Mouse (Mus musculus) WW6 (cell line): ENCODE measurements around the gene Dis3l.
"Not testable (repeated sequence)": the region's sequence is repeated elsewhere in the genome, so short reads cannot be mapped to it uniquely, and the experiment has no call there.

Experiments used
- DNase-seq: peaks from one replicate; pipeline ENCODE4 v3.0.0-alpha.2; 2013; ENCODE audit warnings: low read depth, low spot score

Dis3l gene

DNA sequence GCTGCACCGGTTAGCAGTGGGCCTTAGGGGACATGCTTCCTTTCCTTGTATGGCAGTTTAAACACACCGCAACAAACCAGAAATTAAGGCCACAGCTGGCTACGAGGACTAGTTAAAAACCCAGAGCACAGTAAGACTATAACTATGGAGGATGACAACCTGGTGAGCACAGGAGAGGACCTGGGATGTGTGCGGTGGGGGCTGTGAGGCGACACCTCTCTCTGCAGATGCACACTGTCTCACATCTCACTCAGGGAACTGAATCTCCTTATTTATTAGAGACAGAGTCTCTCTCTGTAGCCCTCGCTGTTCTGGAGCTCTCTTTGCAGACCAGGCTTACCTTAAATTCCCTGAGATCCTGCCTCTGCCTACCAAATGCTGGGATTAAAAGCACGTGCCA lies 17.1 kb downstream of the Dis3l start:
- no peak for DNase-seq

- no peak for DNase-seq
Measured at GRCm38 (mm10) chr9:64316986-64317385, 24.1 kb downstream of the Dis3l start.

DNA sequence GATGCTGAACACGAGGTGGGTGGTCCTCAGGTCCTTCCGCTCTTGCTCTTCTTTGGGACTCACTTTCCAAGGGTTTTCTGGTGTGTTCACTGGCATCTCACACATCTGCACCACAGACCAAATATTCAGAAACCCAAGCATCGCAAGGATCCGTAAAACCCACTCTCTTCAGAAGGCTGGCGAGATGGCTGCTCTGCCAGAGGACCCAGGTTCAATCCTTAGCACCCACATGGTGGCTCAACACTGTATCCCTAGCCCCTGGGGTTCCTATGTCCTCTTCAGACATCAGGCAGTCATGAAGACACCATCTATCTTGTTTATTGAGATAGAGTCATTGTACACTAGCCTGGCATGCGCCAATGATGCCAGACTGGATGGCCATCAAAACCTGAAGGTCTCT lies 26.4 kb downstream of the Dis3l start:
- DNase-seq, result no peak

GRCm38 (mm10) chr9:64312128-64312527 lies 29.0 kb downstream of the Dis3l start:
- DNase-seq, result no peak

DNA sequence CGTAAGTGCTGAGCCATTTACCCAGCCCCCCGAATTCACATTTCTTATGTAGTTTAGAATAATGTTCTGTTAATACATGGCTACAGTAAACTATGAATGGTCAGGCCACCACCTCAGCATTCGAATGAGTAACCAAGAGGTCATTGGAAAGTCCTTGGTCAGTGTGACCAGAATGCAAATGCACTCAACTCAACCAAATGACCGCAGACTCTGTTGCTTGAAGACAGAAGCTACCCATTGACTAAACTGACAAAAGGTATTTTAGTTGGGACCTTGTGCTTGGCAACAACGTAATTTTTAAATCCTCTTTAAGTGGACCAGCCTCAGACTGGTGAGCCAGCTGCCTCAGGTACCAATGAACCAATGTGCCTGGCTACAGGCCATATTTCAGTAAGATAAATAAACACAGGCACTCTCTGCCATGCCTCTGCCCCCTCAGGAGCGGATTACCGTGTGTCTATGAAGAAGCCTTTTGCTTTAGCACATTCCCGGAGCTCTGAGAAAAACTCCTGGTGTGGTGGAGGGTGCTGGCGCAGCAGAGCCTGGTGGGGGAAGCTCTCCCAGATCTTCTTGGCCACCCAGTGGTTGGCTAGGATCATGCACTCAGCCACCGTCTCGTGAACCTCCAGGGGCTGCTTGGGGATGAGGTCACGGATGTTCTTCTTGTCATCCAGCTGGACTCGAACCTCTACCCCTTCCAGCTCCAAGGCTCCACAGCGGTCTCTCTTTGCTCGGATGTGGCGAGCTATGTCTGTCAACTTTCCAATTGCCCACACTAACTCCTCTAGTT lies 29.9 kb downstream of the Dis3l start:
- peak; percentile 29 for DNase-seq

GRCm38 (mm10) chr9:64306476-64307312 lies 34.4 kb downstream of the Dis3l start:
- no peak for DNase-seq

GRCm38 (mm10) chr9:64303086-64303485 lies 38.0 kb downstream of the Dis3l start:
- not testable (repeated sequence) for DNase-seq

DNA sequence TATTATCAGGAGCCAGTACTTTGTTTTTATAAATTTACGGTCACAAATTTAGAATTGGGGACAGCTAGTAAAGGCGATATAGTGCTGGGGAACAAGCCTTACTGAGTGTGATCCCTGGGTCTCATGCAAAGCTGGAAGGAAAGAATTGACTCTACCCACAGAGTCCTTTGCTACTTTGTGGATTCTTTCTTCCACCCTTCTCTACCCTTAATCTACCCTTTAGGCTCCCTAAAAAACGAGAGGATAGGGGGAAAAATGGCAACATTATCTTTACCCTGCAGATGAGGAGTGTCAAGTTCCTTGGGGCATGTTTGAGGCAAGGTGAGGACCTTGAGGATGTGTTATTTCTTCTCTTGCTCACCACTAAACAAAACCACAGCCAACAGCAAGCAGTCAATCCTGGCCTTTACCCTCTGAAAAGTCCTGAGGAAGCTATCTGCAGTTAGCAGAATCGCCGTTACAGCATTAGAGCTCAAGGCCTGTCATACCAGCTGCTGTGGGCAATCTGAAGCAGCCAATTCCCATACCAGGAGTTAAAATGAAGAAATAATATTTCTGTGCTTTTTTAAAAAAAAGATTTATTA lies 58.6 kb downstream of the Dis3l start:
- DNase-seq, result no peak

DNA sequence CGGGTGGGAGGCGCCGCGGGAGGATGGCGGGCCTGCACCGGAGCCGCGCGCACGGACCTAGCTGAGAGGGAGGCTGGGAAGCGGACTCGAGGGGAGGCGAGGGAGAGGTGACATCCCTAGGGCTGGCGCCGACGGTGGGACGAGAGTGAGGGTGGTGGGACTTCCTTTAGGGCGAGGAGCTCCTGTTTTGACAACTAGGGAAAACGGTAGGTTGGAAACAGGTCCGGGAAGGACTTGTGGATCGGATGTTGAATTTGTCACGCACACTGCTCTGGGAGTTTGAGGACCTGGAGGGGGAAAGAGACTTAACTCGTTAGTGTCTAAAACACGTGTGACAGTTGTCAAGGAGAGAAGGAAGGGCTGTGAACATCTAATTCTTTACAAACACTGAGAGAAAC lies 59.3 kb downstream of the Dis3l start:
- DNase-seq, result no peak

GRCm38 (mm10) chr9:64281105-64281780 lies 59.8 kb downstream of the Dis3l start, which contains the start of gene Tipin:
Tipin (plus strand) TSS chr9:64281581.
- DNase-seq, result peak; percentile 89

GRCm38 (mm10) chr9:64278665-64279310 lies 62.3 kb downstream of the Dis3l start:
- no peak for DNase-seq

GRCm38 (mm10) chr9:64277706-64278105 lies 63.4 kb downstream of the Dis3l start:
- DNase-seq, result no peak

DNA sequence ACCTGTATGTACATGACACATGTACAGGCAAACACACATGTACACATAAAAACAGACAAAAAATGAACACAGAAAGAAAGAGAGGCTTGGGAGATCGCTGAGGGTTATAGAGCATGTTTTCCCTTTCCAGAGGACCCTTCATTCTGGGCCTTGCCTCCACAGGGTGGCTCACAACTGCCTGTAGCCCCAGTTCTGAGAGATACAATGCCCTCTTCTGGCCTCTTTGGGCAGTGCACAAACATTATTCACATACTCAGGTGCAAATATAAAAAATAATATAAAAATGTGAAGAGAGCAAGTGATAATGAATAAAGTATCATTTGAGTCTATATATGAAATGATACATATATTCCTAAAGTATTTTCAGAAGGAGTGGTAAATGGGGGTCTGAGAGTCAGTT lies 66.2 kb downstream of the Dis3l start:
- no peak for DNase-seq

- no peak for DNase-seq
Measured at GRCm38 (mm10) chr9:64274291-64274690, 66.8 kb downstream of the Dis3l start.

- DNase-seq, result no peak
Measured at GRCm38 (mm10) chr9:64273757-64274156, 67.3 kb downstream of the Dis3l start.

DNA sequence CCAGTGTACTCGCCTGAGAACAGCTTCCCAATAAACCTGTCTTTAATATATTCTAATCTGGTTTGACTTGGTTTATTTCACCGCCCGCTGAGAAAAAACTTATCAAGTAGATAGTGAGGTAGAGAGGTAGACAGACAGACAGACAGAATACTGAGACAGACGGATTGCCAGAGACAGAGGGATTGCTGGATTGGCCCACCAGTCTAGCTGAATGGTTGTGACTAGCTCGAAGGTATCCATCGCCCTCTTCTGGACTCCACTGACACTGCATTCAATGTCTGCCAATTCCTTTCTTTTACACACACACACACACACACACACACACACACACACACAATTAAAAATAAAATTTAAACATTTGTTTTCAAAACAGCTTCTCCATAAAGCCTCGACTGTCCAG lies 68.5 kb downstream of the Dis3l start:
- DNase-seq, result no peak

DNA sequence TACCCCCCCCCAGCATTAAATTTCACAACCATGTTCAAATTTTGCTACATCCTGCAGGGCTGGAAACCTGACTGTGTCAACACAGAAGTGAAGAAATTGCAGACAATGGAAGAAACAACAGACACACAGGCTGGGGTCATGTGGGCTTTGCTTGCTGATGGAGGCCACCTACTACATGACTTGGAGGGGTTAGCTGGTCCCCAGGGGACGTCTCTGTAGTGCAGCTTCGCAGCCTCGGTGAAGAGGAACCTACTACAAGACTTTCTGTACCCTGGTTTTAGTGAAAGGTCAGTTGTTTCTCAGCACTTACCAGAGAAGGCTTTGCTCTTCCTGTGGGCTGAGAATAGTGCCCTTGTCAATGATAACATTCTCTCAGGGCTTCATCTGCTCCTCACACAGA lies 69.8 kb downstream of the Dis3l start:
- DNase-seq, result no peak

DNA sequence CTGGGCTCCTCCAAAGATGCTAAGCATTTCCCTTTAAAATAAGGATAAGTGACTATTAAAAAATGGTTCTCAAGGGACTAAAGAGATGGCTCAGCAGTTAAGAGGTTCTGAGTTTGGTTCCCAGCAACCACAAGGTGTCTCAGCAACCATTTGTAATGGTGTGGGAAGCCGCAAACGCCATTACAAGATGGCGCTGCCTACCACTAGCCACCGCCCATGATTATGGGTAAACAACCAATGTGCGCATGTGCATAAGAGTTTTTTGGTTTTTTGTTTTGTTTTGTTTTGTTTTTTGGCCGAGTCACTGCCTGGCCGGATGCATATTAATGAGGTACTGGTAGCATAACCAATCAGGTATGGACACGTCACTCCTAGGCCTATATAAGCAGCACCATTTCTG lies 72.3 kb downstream of the Dis3l start:
- DNase-seq, result not testable (repeated sequence)

GRCm38 (mm10) chr9:64268196-64268595 lies 72.9 kb downstream of the Dis3l start:
- no peak for DNase-seq

GRCm38 (mm10) chr9:64267231-64267630 lies 73.9 kb downstream of the Dis3l start:
- DNase-seq, result no peak

- DNase-seq, result no peak
Measured at GRCm38 (mm10) chr9:64264813-64265212, 76.3 kb downstream of the Dis3l start.
